In genomic region chr6:51168775-51169695, GRCm38 (mm10) we compare ENCODE assay signal across 8 mouse cellular contexts.
DNase-seq lines count a peak whose midpoint lies in the region; ATAC-seq and TF ChIP-seq lines count a peak whose summit lies in the region.

No protein-coding gene starts in this region.

- intact Hi-C loops in heart, postnatal 10 days (cut with DNase I): loop anchor here (1.0 to 10.0 kb wide), 6 partner anchors 38 to 488 kb away; no protein-coding TSS in a partner anchor

- ATAC-seq in embryonic facial prominence, embryonic 11.5 days (replicated peaks; ENCODE audit: insufficient number of reproducible peaks, low FRiP score, low TSS enrichment, low read depth): 0 out of 2 replicates have a peak, but pooled peaks have one; percentile 10
- ATAC-seq in limb, embryonic 14.5 days (ENCODE audit: low FRiP score, low read depth): no peak
- ATAC-seq in midbrain, postnatal 0 days (ENCODE audit: low FRiP score): peak; percentile 4; the same call in 1 of the 2 replicates
- no peak; the same call in 1 of the 2 replicates for ATAC-seq in monocyte, adult 5-6 weeks (replicated peaks; ENCODE audit: insufficient number of reproducible peaks, low FRiP score, low TSS enrichment, poor library complexity, severe bottlenecking)
- no peak for ATAC-seq in megakaryocyte progenitor cell, adult 5-6 weeks (replicated peaks; ENCODE audit: poor library complexity)

- peaks cover 4% of the 10 kb centered on the region for H3K27me3 ChIP-seq in kidney, adult 2 months (replicated peaks; ENCODE audit: control insufficient read depth, insufficient read depth, low read length)
- H3K27me3 ChIP-seq in embryonic facial prominence, embryonic 11.5 days (ENCODE audit: control insufficient read depth, insufficient read depth, low read length): no peaks in the 10 kb centered on the region
- H3K27me3 ChIP-seq in limb, embryonic 14.5 days (ENCODE audit: control insufficient read depth, insufficient read depth, low read length): no peaks in the 10 kb centered on the region
- peaks cover 19% of the 10 kb centered on the region for H3K27me3 ChIP-seq in midbrain, postnatal 0 days (ENCODE audit: insufficient read depth, low read length)

- TF ChIP-seq CTCF in kidney, adult 2 months (conservative IDR thresholded peaks at IDR 0.05; ENCODE audit: insufficient read depth, insufficient read length, low read depth, low read length): no peak
- no peak for TF ChIP-seq CTCF in midbrain, postnatal 0 days (IDR thresholded peaks at IDR 0.05)

- no peaks in the 10 kb centered on the region for H3K4me1 ChIP-seq in kidney, adult 2 months (ENCODE audit: control insufficient read depth, insufficient read depth, low read length)
- H3K4me1 ChIP-seq in embryonic facial prominence, embryonic 11.5 days (ENCODE audit: control insufficient read depth, insufficient read depth, low read length): peaks cover 5% of the 10 kb centered on the region
- peaks cover 33% of the 10 kb centered on the region for H3K4me1 ChIP-seq in limb, embryonic 14.5 days (ENCODE audit: control insufficient read depth, insufficient read depth, low read length)
- peaks cover 4% of the 10 kb centered on the region; the same call in 1 of the 2 replicates for H3K4me1 ChIP-seq in midbrain, postnatal 0 days (ENCODE audit: insufficient read depth, low read length)

- peak overlapping the region; percentile 34 for H3K27ac ChIP-seq in kidney, adult 2 months (ENCODE audit: insufficient read depth, low read depth, low read length)
- H3K27ac ChIP-seq in embryonic facial prominence, embryonic 11.5 days (replicated peaks; ENCODE audit: low read depth, low read length): peak overlapping the region; percentile 98
- H3K27ac ChIP-seq in limb, embryonic 14.5 days (replicated peaks; ENCODE audit: low read depth, low read length): peak overlapping the region; percentile 87
- H3K27ac ChIP-seq in midbrain, postnatal 0 days (ENCODE audit: low read depth, low read length): no peak overlapping the region; the same call in 1 of the 2 replicates

- H3K4me2 ChIP-seq in embryonic facial prominence, embryonic 11.5 days (ENCODE audit: low read depth, low read length): peak overlapping the region; percentile 56
- H3K4me2 ChIP-seq in limb, embryonic 14.5 days (replicated peaks; ENCODE audit: low read depth, low read length, severe bottlenecking): peak overlapping the region; percentile 60
- peak overlapping the region; percentile 46 for H3K4me2 ChIP-seq in midbrain, postnatal 0 days (ENCODE audit: low read depth, low read length, poor library complexity, severe bottlenecking)

- TF ChIP-seq POLR2A in kidney, adult 2 months (IDR thresholded peaks at IDR 0.05; ENCODE audit: low read depth, low read length): no peak
- no peak for TF ChIP-seq POLR2A in limb, embryonic 14.5 days (IDR thresholded peaks at IDR 0.05; ENCODE audit: borderline replicate concordance, extremely low read depth, insufficient read depth, insufficient read length)

- no peak for DNase-seq in kidney, adult 2 months
- no peak for DNase-seq in kidney, adult 9 months
- DNase-seq in embryonic facial prominence, embryonic 11.5 days (ENCODE audit: low spot score): peak; percentile 48
- DNase-seq in heart, postnatal 10 days: peak; percentile 55 to 61
- DNase-seq in limb, embryonic 14.5 days (ENCODE audit: low spot score): no peak
- DNase-seq in midbrain, postnatal 0 days (ENCODE audit: low spot score): no peak

- WGBS in kidney, adult 2 months: 31% methylated on average over 38 of the region's 38 CpGs
- 4% methylated on average over 38 of the region's 38 CpGs for WGBS in embryonic facial prominence, embryonic 11.5 days
- WGBS in limb, embryonic 14.5 days: 6% methylated on average over 38 of the region's 38 CpGs
- WGBS in midbrain, postnatal 0 days: 11% methylated on average over 38 of the region's 38 CpGs

- no peaks in the 10 kb centered on the region for H3K36me3 ChIP-seq in kidney, adult 2 months (ENCODE audit: control insufficient read depth, insufficient read depth, low read length)
- H3K36me3 ChIP-seq in embryonic facial prominence, embryonic 11.5 days (replicated peaks; ENCODE audit: control insufficient read depth, insufficient read depth, low read depth, low read length): no peaks in the 10 kb centered on the region
- H3K36me3 ChIP-seq in limb, embryonic 14.5 days (ENCODE audit: control insufficient read depth, insufficient read depth, low read length): no peaks in the 10 kb centered on the region
- H3K36me3 ChIP-seq in midbrain, postnatal 0 days (ENCODE audit: insufficient read depth, low read length): no peaks in the 10 kb centered on the region

- no peak overlapping the region for H3K4me3 ChIP-seq in kidney, adult 2 months (ENCODE audit: insufficient read depth, low read depth, low read length)
- H3K4me3 ChIP-seq in embryonic facial prominence, embryonic 11.5 days (ENCODE audit: low read depth, low read length): no peak overlapping the region
- H3K4me3 ChIP-seq in limb, embryonic 14.5 days (replicated peaks; ENCODE audit: low read length): peak overlapping the region; percentile 35
- peak overlapping the region; percentile 25 for H3K4me3 ChIP-seq in midbrain, postnatal 0 days (ENCODE audit: low read depth, low read length)

- peak overlapping the region; percentile 77 for H3K9ac ChIP-seq in embryonic facial prominence, embryonic 11.5 days (replicated peaks; ENCODE audit: low read length)
- peak overlapping the region; percentile 60 for H3K9ac ChIP-seq in limb, embryonic 14.5 days (ENCODE audit: low read depth, low read length, severe bottlenecking)
- 0 out of 2 replicates have a peak overlapping the region, but pooled peaks have one; percentile 13 for H3K9ac ChIP-seq in midbrain, postnatal 0 days (replicated peaks; ENCODE audit: low read length, poor library complexity, severe bottlenecking)

- H3K9me3 ChIP-seq in embryonic facial prominence, embryonic 11.5 days (replicated peaks; ENCODE audit: control insufficient read depth, low read length): no peaks in the 10 kb centered on the region
- H3K9me3 ChIP-seq in limb, embryonic 14.5 days (ENCODE audit: control insufficient read depth, low read length): no peaks in the 10 kb centered on the region
- H3K9me3 ChIP-seq in midbrain, postnatal 0 days (ENCODE audit: low read length): no peaks in the 10 kb centered on the region

Comparison
In these comparisons a context has a peak if more than half of its experiments do, and no peak if none do; other contexts are left out.
1. DNase-seq: peak in embryonic facial prominence, embryonic 11.5 days (single experiment) and heart, postnatal 10 days (2 of 2); none in kidney, adult 2 months (single experiment), kidney, adult 9 months (single experiment), limb, embryonic 14.5 days (single experiment) and midbrain, postnatal 0 days (single experiment).
2. H3K4me3 ChIP-seq: peak in limb, embryonic 14.5 days (single experiment) and midbrain, postnatal 0 days (single experiment); none in kidney, adult 2 months (single experiment) and embryonic facial prominence, embryonic 11.5 days (single experiment).
3. ATAC-seq: peak in embryonic facial prominence, embryonic 11.5 days (single experiment) and midbrain, postnatal 0 days (single experiment); none in limb, embryonic 14.5 days (single experiment), monocyte, adult 5-6 weeks (single experiment) and megakaryocyte progenitor cell, adult 5-6 weeks (single experiment).
4. H3K9ac ChIP-seq: peak in every context shown above with its lines; median percentile 77 in embryonic facial prominence, embryonic 11.5 days; 60 in limb, embryonic 14.5 days; 13 in midbrain, postnatal 0 days.
5. Peak in every context shown above with its lines, with median percentiles within 50 percentile points of each other: H3K4me2 ChIP-seq.